8 mouse cellular contexts compared by ENCODE assay signal in the genomic region with DNA sequence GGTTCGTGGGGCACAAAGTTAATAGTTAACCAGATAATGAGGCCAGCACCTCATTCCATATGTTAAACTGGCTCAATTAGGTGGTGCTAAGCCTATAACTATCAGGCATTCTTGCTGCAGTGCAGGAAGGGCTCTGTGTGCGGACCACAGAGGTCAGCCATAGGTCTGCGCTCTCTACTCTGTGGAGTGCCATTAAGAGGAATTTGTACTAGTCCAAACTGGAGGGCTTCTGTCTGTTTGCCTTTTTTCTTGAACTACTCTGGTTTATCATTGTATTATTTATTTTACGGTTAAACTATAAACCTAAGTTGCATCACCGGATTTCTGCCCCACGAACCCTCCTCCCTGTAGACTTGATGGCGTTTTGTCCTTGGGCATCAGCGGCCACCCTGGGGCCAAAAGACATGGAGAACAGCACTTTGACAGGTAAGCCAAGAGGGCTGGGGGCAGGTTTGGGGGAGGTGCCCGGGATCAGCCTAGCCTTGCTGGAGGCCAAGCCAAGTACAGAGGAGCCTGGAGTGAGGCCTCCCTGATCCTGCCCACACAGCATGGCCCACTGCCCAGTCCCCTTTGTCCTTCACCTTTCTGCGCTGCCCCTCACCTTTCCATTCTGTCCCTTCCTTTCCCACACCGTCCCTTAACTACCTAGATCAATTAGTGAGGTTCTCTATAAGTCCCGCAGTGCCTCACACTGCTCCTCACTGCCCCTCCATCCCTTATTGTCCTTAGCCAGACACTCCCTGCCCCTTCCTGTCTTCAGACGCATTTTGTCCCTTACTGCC. TPM values are rescaled to one million over a fixed set of nuclear protein-coding genes. Genes with fewer than 3 reads are reported as not detected.
DNase-seq lines count a peak whose midpoint lies in the region; ATAC-seq and TF ChIP-seq lines count a peak whose summit lies in the region.

A gene (plus strand): TSS at position 240 of the 782 bp plus-strand sequence.

- H3K27me3 ChIP-seq in erythroblast, embryonic 14.5 days (ENCODE audit: control insufficient read depth) = peaks cover 48% of the 10 kb centered on the region
- H3K27me3 ChIP-seq in cerebellum, adult 2 months (ENCODE audit: control insufficient read depth, insufficient read depth, low read length) = no peaks in the 10 kb centered on the region
- H3K27me3 ChIP-seq in intestine, postnatal 0 days (replicated peaks; ENCODE audit: control insufficient read depth, insufficient read depth, low read length) = no peaks in the 10 kb centered on the region
- H3K27me3 ChIP-seq in limb, embryonic 14.5 days (ENCODE audit: control insufficient read depth, insufficient read depth, low read length) = no peaks in the 10 kb centered on the region

- H3K36me3 ChIP-seq in erythroblast, embryonic 14.5 days (ENCODE audit: control insufficient read depth) = no peaks in the 10 kb centered on the region
- H3K36me3 ChIP-seq in intestine, postnatal 0 days (ENCODE audit: control insufficient read depth, insufficient read depth) = no peaks in the 10 kb centered on the region
- H3K36me3 ChIP-seq in limb, embryonic 14.5 days (ENCODE audit: control insufficient read depth, insufficient read depth, low read length) = no peaks in the 10 kb centered on the region

- peak within 1 kb of the TSS; percentile 61 for H3K4me3 ChIP-seq in erythroblast, embryonic 14.5 days (replicated peaks)
- peak within 1 kb of the TSS; percentile 71 for H3K4me3 ChIP-seq in cerebellum, adult 2 months (replicated peaks; ENCODE audit: insufficient read depth, low read depth, low read length)
- H3K4me3 ChIP-seq in intestine, postnatal 0 days (ENCODE audit: low read depth, low read length) = peak within 1 kb of the TSS; percentile 94
- H3K4me3 ChIP-seq in limb, embryonic 14.5 days (replicated peaks; ENCODE audit: low read length) = peak within 1 kb of the TSS; percentile 85

- H3K9me3 ChIP-seq in erythroblast, embryonic 14.5 days (ENCODE audit: control insufficient read depth, low read length) = peaks cover 6% of the 10 kb centered on the region; the same call in 1 of the 2 replicates
- H3K9me3 ChIP-seq in intestine, postnatal 0 days (ENCODE audit: control insufficient read depth) = no peaks in the 10 kb centered on the region
- no peaks in the 10 kb centered on the region for H3K9me3 ChIP-seq in limb, embryonic 14.5 days (ENCODE audit: control insufficient read depth, low read length)

- intact Hi-C loops in gastrocnemius, postnatal 36 days (cut with DNase I) = no loop called here

- no peak within 1 kb of the TSS for H3K27ac ChIP-seq in cerebellum, adult 2 months (ENCODE audit: insufficient read depth, low read length)
- H3K27ac ChIP-seq in intestine, postnatal 0 days (ENCODE audit: low read depth, low read length) = peak within 1 kb of the TSS; percentile 99
- H3K27ac ChIP-seq in limb, embryonic 14.5 days (replicated peaks; ENCODE audit: low read depth, low read length) = 0 out of 2 replicates have a peak within 1 kb of the TSS, but pooled peaks have one; percentile 16

- peak within 1 kb of the TSS; percentile 99 for H3K9ac ChIP-seq in intestine, postnatal 0 days (ENCODE audit: low read depth, low read length)
- peak within 1 kb of the TSS; percentile 94; the same call in 1 of the 2 replicates for H3K9ac ChIP-seq in limb, embryonic 14.5 days (ENCODE audit: low read depth, low read length, severe bottlenecking)

- DNase-seq in cerebellum, adult 2 months = peak in 1 of 2 experiments; percentile 30
- no peak for DNase-seq in gastrocnemius, postnatal 36 days
- DNase-seq in limb, embryonic 14.5 days (ENCODE audit: low spot score) = no peak
- no peak for DNase-seq in frontal cortex, postnatal 25 days (ENCODE audit: low spot score in 2 of 2)

- peak within 1 kb of the TSS; percentile 78 for H3K4me2 ChIP-seq in intestine, postnatal 0 days (replicated peaks; ENCODE audit: low read depth)
- peak within 1 kb of the TSS; percentile 61 for H3K4me2 ChIP-seq in limb, embryonic 14.5 days (replicated peaks; ENCODE audit: low read depth, low read length, severe bottlenecking)

- TF ChIP-seq POLR2A in cerebellum, adult 2 months (IDR thresholded peaks at IDR 0.05; ENCODE audit: borderline replicate concordance, insufficient read depth, low read length) = no peak
- TF ChIP-seq POLR2A in limb, embryonic 14.5 days (IDR thresholded peaks at IDR 0.05; ENCODE audit: borderline replicate concordance, extremely low read depth, insufficient read depth, insufficient read length) = no peak

- no peak for ATAC-seq in erythroblast, adult 5-6 weeks (replicated peaks; ENCODE audit: low FRiP score, poor library complexity, severe bottlenecking)
- peak; percentile 69 for ATAC-seq in intestine, postnatal 0 days
- ATAC-seq in limb, embryonic 14.5 days (ENCODE audit: low FRiP score, low read depth) = no peak
- ATAC-seq in monocyte, adult 5-6 weeks (replicated peaks; ENCODE audit: insufficient number of reproducible peaks, low FRiP score, low TSS enrichment, poor library complexity, severe bottlenecking) = no peak

- H3K4me1 ChIP-seq in erythroblast, embryonic 14.5 days (ENCODE audit: control insufficient read depth) = peaks cover 15% of the 10 kb centered on the region
- H3K4me1 ChIP-seq in cerebellum, adult 2 months (ENCODE audit: control insufficient read depth, insufficient read depth, low read length) = no peaks in the 10 kb centered on the region; the same call in 1 of the 2 replicates
- 0 out of 2 replicates have a peak, but pooled peaks cover 3% of the 10 kb centered on the region for H3K4me1 ChIP-seq in intestine, postnatal 0 days (replicated peaks; ENCODE audit: control insufficient read depth, insufficient read depth, low read length)
- peaks cover 11% of the 10 kb centered on the region for H3K4me1 ChIP-seq in limb, embryonic 14.5 days (ENCODE audit: control insufficient read depth, insufficient read depth, low read length)

- 68% methylated on average over 13 of the region's 13 CpGs for WGBS in cerebellum, adult 2 months
- WGBS in intestine, postnatal 0 days = 27% methylated on average over 13 of the region's 13 CpGs
- 44% methylated on average over 13 of the region's 13 CpGs for WGBS in limb, embryonic 14.5 days

- no peak for TF ChIP-seq CTCF in cerebellum, adult 2 months (IDR thresholded peaks at IDR 0.05; ENCODE audit: borderline replicate concordance, insufficient read depth, low read depth, low read length)
- TF ChIP-seq CTCF in intestine, postnatal 0 days (IDR thresholded peaks at IDR 0.05; ENCODE audit: low read depth) = no peak

RNA-seq across cellular contexts. Expression of the gene that starts here (rescaled TPM):
- polyA plus RNA-seq in erythroblast, embryonic 14.5 days (2012) = not detected in 2 replicates
- total RNA-seq in erythroblast, adult 5-6 weeks (2015; ENCODE audit: low replicate concordance) = not detected in 2 replicates
- total RNA-seq in erythroblast, adult 5-6 weeks (2017; ENCODE audit: low replicate concordance) = 0.56 TPM in 1 of 2 replicates, not detected in the other
- 30.0 and 32.4 TPM in 2 replicates for polyA plus RNA-seq in cerebellum, adult 2 months (2012; rRNA removed)
- total RNA-seq in gastrocnemius, postnatal 36 days (2021) = 10 to 100 TPM; 18.2 to 29.9 TPM
- polyA plus RNA-seq in intestine, postnatal 0 days (2015; fragmentation: Nextera tagmentation; extraction: Ambion mirVana) = 27.2 and 27.7 TPM in 2 replicates
- polyA plus RNA-seq in limb, embryonic 14.5 days (2012; rRNA removed) = 20.2 and 22.3 TPM in 2 replicates
- polyA plus RNA-seq in limb, embryonic 14.5 days (2014; fragmentation: Nextera tagmentation; extraction: Ambion mirVana) = 23.9 and 27.2 TPM in 2 replicates
- 18.2 to 25.1 TPM (median 23.4 TPM) in 3 replicates for total RNA-seq in monocyte, adult 5-6 weeks (2017)

Comparison
In these comparisons a context has a peak if more than half of its experiments do, and no peak if none do; other contexts are left out.
1. RNA of the gene that starts here (total RNA-seq): 18.2 to 29.9 TPM in gastrocnemius, postnatal 36 days and 18.2 to 25.1 TPM in monocyte, adult 5-6 weeks; 0.56 TPM in erythroblast, adult 5-6 weeks; every median in the first group is over 10 times any median in the second.
2. RNA of the gene that starts here (polyA plus RNA-seq): 30.0 to 32.4 TPM in cerebellum, adult 2 months, 27.2 to 27.7 TPM in intestine, postnatal 0 days and 20.2 to 27.2 TPM in limb, embryonic 14.5 days; not detected in erythroblast, embryonic 14.5 days; every median in the first group is over 10 times any median in the second.
3. Peak in every context shown above with its lines, with median percentiles within 50 percentile points of each other: H3K4me3 ChIP-seq.